26 mouse cellular contexts compared by ENCODE assay signal in the genomic region with DNA sequence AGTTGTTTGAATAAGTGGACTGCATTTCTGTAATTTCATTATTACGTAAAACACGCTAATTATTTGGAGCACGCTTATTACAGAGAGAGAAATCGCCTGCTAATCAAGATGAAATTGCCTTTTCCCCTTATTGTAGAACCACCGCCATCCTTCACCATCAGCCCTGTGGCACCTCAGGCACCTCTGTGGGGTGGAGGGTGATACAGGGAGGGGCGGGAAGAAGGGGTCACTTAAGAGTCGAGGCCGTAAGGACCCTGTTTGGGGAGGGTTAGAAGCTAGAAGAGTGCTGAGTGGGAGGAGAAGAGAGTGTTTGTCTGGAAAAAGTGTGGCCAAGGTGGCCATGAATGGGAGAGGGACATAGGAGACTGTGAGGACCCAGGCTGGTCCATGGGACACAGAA. TPM values are rescaled to one million over a fixed set of nuclear protein-coding genes. Genes with fewer than 3 reads are reported as not detected.
A peak's percentile ranks its signal among the peaks of the same experiment; 100 is the strongest.
DNase-seq lines count a peak whose midpoint lies in the region; ATAC-seq lines count a peak whose summit lies in the region.
"Had no signal": no experiment of that assay in that cellular context is flagged by ENCODE, and none has a peak within 500 bp of the region (broad histone marks: within the 10 kb centered on the region; RNA-seq: fewer than 3 reads in every experiment).

No protein-coding gene starts in this region.

- H3K4me3 ChIP-seq in forebrain, embryonic 14.5 days (ENCODE audit: low read depth, low read length): no peak overlapping the region
- H3K4me3 ChIP-seq in forebrain, embryonic 13.5 days: no peak overlapping the region
- no peak overlapping the region for H3K4me3 ChIP-seq in hindbrain, embryonic 12.5 days
- H3K4me3 ChIP-seq in hindbrain, embryonic 11.5 days (ENCODE audit: low read depth, low read length): no peak overlapping the region
- no peak overlapping the region for H3K4me3 ChIP-seq in neural tube, embryonic 12.5 days
- no peak overlapping the region for H3K4me3 ChIP-seq in neural tube, embryonic 15.5 days (replicated peaks)
- H3K4me3 ChIP-seq: embryonic facial prominence, embryonic 10.5 days; embryonic facial prominence, embryonic 12.5 days; forebrain, embryonic 15.5 days had no signal

- no peak for DNase-seq in forebrain, embryonic 14.5 days (ENCODE audit: low spot score)
- no peak for DNase-seq in hindbrain, embryonic 11.5 days (ENCODE audit: low spot score)
- DNase-seq in neural tube, embryonic 10.5 days (ENCODE audit: extremely low spot score, low spot score): no peak
- DNase-seq in heart, postnatal 14 days: no peak
- DNase-seq: adrenal gland, adult 8-10 months; adrenal gland, postnatal 14 days; adrenal gland, postnatal 36 days; B cell, adult 2 months; cerebellum, adult 11-12 months had no signal

- H3K4me1 ChIP-seq in forebrain, embryonic 14.5 days (ENCODE audit: control insufficient read depth, insufficient read depth, low read length): peaks cover 8% of the 10 kb centered on the region; the same call in 1 of the 2 replicates
- H3K4me1 ChIP-seq in forebrain, embryonic 13.5 days: peaks cover 15% of the 10 kb centered on the region
- H3K4me1 ChIP-seq in hindbrain, embryonic 12.5 days: peaks cover 9% of the 10 kb centered on the region; the same call in 1 of the 2 replicates
- no peaks in the 10 kb centered on the region for H3K4me1 ChIP-seq in hindbrain, embryonic 11.5 days (replicated peaks; ENCODE audit: control insufficient read depth, insufficient read depth, low read length)
- H3K4me1 ChIP-seq in neural tube, embryonic 12.5 days: peaks cover 7% of the 10 kb centered on the region
- peaks cover 21% of the 10 kb centered on the region for H3K4me1 ChIP-seq in neural tube, embryonic 15.5 days
- H3K4me1 ChIP-seq: embryonic facial prominence, embryonic 12.5 days had no signal

- ATAC-seq in forebrain, embryonic 14.5 days: 0 out of 2 replicates have a peak, but pooled peaks have one; percentile 40
- no peak for ATAC-seq in forebrain, embryonic 13.5 days
- 0 out of 2 replicates have a peak, but pooled peaks have one; percentile 35 for ATAC-seq in hindbrain, embryonic 12.5 days (ENCODE audit: low FRiP score)
- no peak for ATAC-seq in hindbrain, embryonic 11.5 days (ENCODE audit: low FRiP score)
- no peak for ATAC-seq in neural tube, embryonic 12.5 days (ENCODE audit: low FRiP score, low read depth)
- 0 out of 2 replicates have a peak, but pooled peaks have one; percentile 8 for ATAC-seq in neural tube, embryonic 15.5 days (ENCODE audit: low FRiP score)
- ATAC-seq: activated CD4-positive, CD25-positive, alpha-beta regulatory T cell, adult 4 months; CD4-positive, CD25-positive, alpha-beta regulatory T cell, adult 4 months; Patski had no signal

- no peaks in the 10 kb centered on the region for H3K27me3 ChIP-seq in forebrain, embryonic 14.5 days (replicated peaks; ENCODE audit: control insufficient read depth, insufficient read depth, low read length)
- H3K27me3 ChIP-seq in forebrain, embryonic 13.5 days: no peaks in the 10 kb centered on the region
- no peaks in the 10 kb centered on the region for H3K27me3 ChIP-seq in hindbrain, embryonic 12.5 days
- H3K27me3 ChIP-seq in hindbrain, embryonic 11.5 days (ENCODE audit: control insufficient read depth, insufficient read depth, low read length): no peaks in the 10 kb centered on the region
- H3K27me3 ChIP-seq in neural tube, embryonic 12.5 days (replicated peaks): no peaks in the 10 kb centered on the region
- H3K27me3 ChIP-seq in neural tube, embryonic 15.5 days (replicated peaks): no peaks in the 10 kb centered on the region
- H3K27me3 ChIP-seq: CH12.LX; embryonic facial prominence, embryonic 12.5 days; forebrain, embryonic 15.5 days; Patski had no signal

- intact Hi-C loops in heart, postnatal 14 days (cut with DNase I): no loop called here

- H3K27ac ChIP-seq in forebrain, embryonic 14.5 days (ENCODE audit: low read depth, low read length): no peak overlapping the region
- H3K27ac ChIP-seq in forebrain, embryonic 13.5 days: no peak overlapping the region
- H3K27ac ChIP-seq in hindbrain, embryonic 12.5 days: 0 out of 2 replicates have a peak overlapping the region, but pooled peaks have one; percentile 36
- no peak overlapping the region for H3K27ac ChIP-seq in hindbrain, embryonic 11.5 days (ENCODE audit: low read depth, low read length)
- 0 out of 2 replicates have a peak overlapping the region, but pooled peaks have one; percentile 53 for H3K27ac ChIP-seq in neural tube, embryonic 12.5 days
- peak overlapping the region; percentile 58; the same call in 1 of the 2 replicates for H3K27ac ChIP-seq in neural tube, embryonic 15.5 days (replicated peaks)
- H3K27ac ChIP-seq: embryonic facial prominence, embryonic 10.5 days; embryonic facial prominence, embryonic 12.5 days; forebrain, embryonic 15.5 days had no signal

- no peaks in the 10 kb centered on the region for H3K36me3 ChIP-seq in forebrain, embryonic 14.5 days (ENCODE audit: control insufficient read depth, insufficient read depth, low read length)
- H3K36me3 ChIP-seq in forebrain, embryonic 13.5 days (ENCODE audit: poor library complexity, severe bottlenecking): 0 out of 2 replicates have a peak, but pooled peaks cover 7% of the 10 kb centered on the region
- H3K36me3 ChIP-seq in hindbrain, embryonic 12.5 days: no peaks in the 10 kb centered on the region
- no peaks in the 10 kb centered on the region for H3K36me3 ChIP-seq in hindbrain, embryonic 11.5 days (ENCODE audit: control insufficient read depth, insufficient read depth, low read length)
- no peaks in the 10 kb centered on the region; the same call in 1 of the 2 replicates for H3K36me3 ChIP-seq in neural tube, embryonic 12.5 days
- no peaks in the 10 kb centered on the region for H3K36me3 ChIP-seq in neural tube, embryonic 15.5 days
- H3K36me3 ChIP-seq: forebrain, embryonic 15.5 days had no signal

- no peak overlapping the region for H3K4me2 ChIP-seq in forebrain, embryonic 14.5 days (ENCODE audit: low read length)
- H3K4me2 ChIP-seq in forebrain, embryonic 13.5 days: no peak overlapping the region
- H3K4me2 ChIP-seq in hindbrain, embryonic 12.5 days (replicated peaks): no peak overlapping the region
- H3K4me2 ChIP-seq in hindbrain, embryonic 11.5 days (replicated peaks; ENCODE audit: low read depth, low read length): no peak overlapping the region
- no peak overlapping the region for H3K4me2 ChIP-seq in neural tube, embryonic 12.5 days (replicated peaks)
- no peak overlapping the region for H3K4me2 ChIP-seq in neural tube, embryonic 15.5 days
- H3K4me2 ChIP-seq: embryonic facial prominence, embryonic 12.5 days; forebrain, embryonic 15.5 days had no signal

- WGBS in forebrain, embryonic 14.5 days: 64% methylated on average over 8 of the region's 8 CpGs
- 71% methylated on average over 8 of the region's 8 CpGs for WGBS in forebrain, embryonic 13.5 days
- WGBS in hindbrain, embryonic 12.5 days: 66% methylated on average over 8 of the region's 8 CpGs
- 82% methylated on average over 8 of the region's 8 CpGs for WGBS in hindbrain, embryonic 11.5 days
- 48% methylated on average over 8 of the region's 8 CpGs for WGBS in neural tube, embryonic 12.5 days
- 37% methylated on average over 8 of the region's 8 CpGs for WGBS in neural tube, embryonic 15.5 days

- H3K9ac ChIP-seq in forebrain, embryonic 14.5 days (ENCODE audit: low read length): no peak overlapping the region
- H3K9ac ChIP-seq in forebrain, embryonic 13.5 days: no peak overlapping the region
- H3K9ac ChIP-seq in hindbrain, embryonic 12.5 days: no peak overlapping the region
- H3K9ac ChIP-seq in hindbrain, embryonic 11.5 days (ENCODE audit: low read depth, low read length): no peak overlapping the region
- no peak overlapping the region for H3K9ac ChIP-seq in neural tube, embryonic 12.5 days
- no peak overlapping the region for H3K9ac ChIP-seq in neural tube, embryonic 15.5 days (replicated peaks)
- H3K9ac ChIP-seq: embryonic facial prominence, embryonic 12.5 days; forebrain, embryonic 15.5 days had no signal

- H3K9me3 ChIP-seq in forebrain, embryonic 14.5 days (replicated peaks; ENCODE audit: control insufficient read depth, low read length): no peaks in the 10 kb centered on the region
- no peaks in the 10 kb centered on the region for H3K9me3 ChIP-seq in forebrain, embryonic 13.5 days (replicated peaks)
- H3K9me3 ChIP-seq in hindbrain, embryonic 12.5 days (replicated peaks): no peaks in the 10 kb centered on the region
- H3K9me3 ChIP-seq in hindbrain, embryonic 11.5 days (ENCODE audit: control insufficient read depth, low read length): no peaks in the 10 kb centered on the region
- H3K9me3 ChIP-seq in neural tube, embryonic 12.5 days: no peaks in the 10 kb centered on the region
- H3K9me3 ChIP-seq in neural tube, embryonic 15.5 days (replicated peaks): no peaks in the 10 kb centered on the region
- H3K9me3 ChIP-seq: embryonic facial prominence, embryonic 10.5 days; embryonic facial prominence, embryonic 12.5 days; forebrain, embryonic 15.5 days; G1E had no signal

RNA-seq across cellular contexts. Expression of gene Dmap1, which starts 16.0 kb away (rescaled TPM):
- polyA plus RNA-seq in forebrain, embryonic 14.5 days (2014; fragmentation: Nextera tagmentation; extraction: Ambion mirVana): 94.9 and 97.6 TPM in 2 replicates
- polyA plus RNA-seq in forebrain, embryonic 13.5 days (2015; fragmentation: Nextera tagmentation; extraction: Ambion mirVana): 73.6 and 76.7 TPM in 2 replicates
- 70.3 and 72.1 TPM in 2 replicates for polyA plus RNA-seq in hindbrain, embryonic 12.5 days (2016; fragmentation: Nextera tagmentation; extraction: Ambion mirVana)
- 76.1 and 82.2 TPM in 2 replicates for polyA plus RNA-seq in hindbrain, embryonic 11.5 days (2014; fragmentation: Nextera tagmentation; extraction: Ambion mirVana)
- 66.3 and 77.5 TPM in 2 replicates for polyA plus RNA-seq in neural tube, embryonic 12.5 days (2016; fragmentation: Nextera tagmentation; extraction: Ambion mirVana)
- polyA plus RNA-seq in neural tube, embryonic 15.5 days (2015; fragmentation: Nextera tagmentation; extraction: Ambion mirVana): 70.7 and 73.1 TPM in 2 replicates
- total RNA-seq in heart, postnatal 14 days (2021): 10 to 100 TPM; 16.6 to 19.2 TPM

RNA-seq across cellular contexts. Expression of gene Gm12845, which starts 58.2 kb away (rescaled TPM):
- not detected in 2 replicates for polyA plus RNA-seq in forebrain, embryonic 14.5 days (2014; fragmentation: Nextera tagmentation; extraction: Ambion mirVana)
- not detected in 2 replicates for polyA plus RNA-seq in forebrain, embryonic 13.5 days (2015; fragmentation: Nextera tagmentation; extraction: Ambion mirVana)
- polyA plus RNA-seq in hindbrain, embryonic 12.5 days (2016; fragmentation: Nextera tagmentation; extraction: Ambion mirVana): not detected in 2 replicates
- not detected in 2 replicates for polyA plus RNA-seq in hindbrain, embryonic 11.5 days (2014; fragmentation: Nextera tagmentation; extraction: Ambion mirVana)
- polyA plus RNA-seq in neural tube, embryonic 12.5 days (2016; fragmentation: Nextera tagmentation; extraction: Ambion mirVana): not detected in 2 replicates
- not detected in 2 replicates for polyA plus RNA-seq in neural tube, embryonic 15.5 days (2015; fragmentation: Nextera tagmentation; extraction: Ambion mirVana)
- not detected for total RNA-seq in heart, postnatal 14 days (2021)
- total RNA-seq: adrenal gland, adult 18-20 months; adrenal gland, adult 8-10 months; adrenal gland, postnatal 14 days; adrenal gland, postnatal 36 days had no signal
- polyA plus RNA-seq: activated CD4-positive, CD25-positive, alpha-beta regulatory T cell, adult 4 months; CD4-positive, CD25-positive, alpha-beta regulatory T cell, adult 4 months; cerebellum, adult 2 months; cortical plate, adult 2 months; embryonic facial prominence, embryonic 10.5 days; embryonic facial prominence, embryonic 12.5 days; embryonic facial prominence, embryonic 14.5 days; forebrain, embryonic 11.5 days; forebrain, embryonic 15.5 days; G1E; Patski had no signal

Comparison
In these comparisons a context has a peak if more than half of its experiments do, and no peak if none do; other contexts are left out.
1. ATAC-seq: peak in forebrain, embryonic 14.5 days (single experiment), hindbrain, embryonic 12.5 days (single experiment) and neural tube, embryonic 15.5 days (single experiment); none in forebrain, embryonic 13.5 days (single experiment), hindbrain, embryonic 11.5 days (single experiment) and neural tube, embryonic 12.5 days (single experiment).
2. H3K27ac ChIP-seq: peak in hindbrain, embryonic 12.5 days (single experiment), neural tube, embryonic 12.5 days (single experiment) and neural tube, embryonic 15.5 days (single experiment); none in forebrain, embryonic 14.5 days (single experiment), forebrain, embryonic 13.5 days (single experiment) and hindbrain, embryonic 11.5 days (single experiment).